Mouse (Mus musculus): ENCODE data around the gene 4930442H23Rik. TPM values are rescaled to one million over a fixed set of nuclear protein-coding genes. Genes with fewer than 3 reads are reported as not detected.
A peak's percentile ranks its signal among the peaks of the same experiment; 100 is the strongest.
"Not testable (repeated sequence)": the region's sequence is repeated elsewhere in the genome, so short reads cannot be mapped to it uniquely, and the experiment has no call there.

4930442H23Rik gene
- polyA plus RNA-seq, 1 experiment from 2014 or later: not detected

DNA sequence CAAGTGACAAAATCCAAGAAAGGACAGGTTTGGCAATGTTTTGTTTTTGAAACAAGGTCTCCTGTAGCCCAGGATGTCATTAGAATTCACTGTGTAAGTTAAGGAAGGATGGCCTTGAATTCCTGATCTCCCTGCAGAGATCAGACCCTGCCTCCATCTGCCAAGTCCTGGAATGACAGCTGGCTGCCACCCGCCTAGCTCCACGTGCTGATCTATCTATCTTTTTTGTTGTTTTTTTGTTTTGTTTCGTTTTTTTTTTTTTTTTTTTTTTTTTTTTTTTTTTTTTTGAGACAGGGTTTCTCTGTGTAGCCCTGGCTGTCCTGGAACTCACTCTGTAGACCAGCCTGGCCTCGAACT is 8.3 kb downstream of the 4930442H23Rik start:
- peak overlapping the region; percentile 93 for H3K27ac ChIP-seq (ENCODE audit: low read depth, low read length)
- H3K4me2 ChIP-seq (ENCODE audit: low read length): peak overlapping the region; percentile 67
- not testable (repeated sequence) for H3K27me3 ChIP-seq (replicated peaks; ENCODE audit: control insufficient read depth, insufficient read depth, low read length); H3K9me3 ChIP-seq (ENCODE audit: control insufficient read depth, low read length); ATAC-seq
- H3K36me3 ChIP-seq (ENCODE audit: control insufficient read depth, insufficient read depth, low read length): peaks cover 27% of the 10 kb centered on the region
- peak overlapping the region; percentile 38 for H3K4me3 ChIP-seq (ENCODE audit: low read length)
- WGBS: 10% methylated on average over 4 of the region's 4 CpGs
- H3K9ac ChIP-seq (ENCODE audit: low read depth, low read length): peak overlapping the region; percentile 72
- peaks cover 45% of the 10 kb centered on the region for H3K4me1 ChIP-seq (ENCODE audit: control insufficient read depth, insufficient read depth, low read depth, low read length)

DNA sequence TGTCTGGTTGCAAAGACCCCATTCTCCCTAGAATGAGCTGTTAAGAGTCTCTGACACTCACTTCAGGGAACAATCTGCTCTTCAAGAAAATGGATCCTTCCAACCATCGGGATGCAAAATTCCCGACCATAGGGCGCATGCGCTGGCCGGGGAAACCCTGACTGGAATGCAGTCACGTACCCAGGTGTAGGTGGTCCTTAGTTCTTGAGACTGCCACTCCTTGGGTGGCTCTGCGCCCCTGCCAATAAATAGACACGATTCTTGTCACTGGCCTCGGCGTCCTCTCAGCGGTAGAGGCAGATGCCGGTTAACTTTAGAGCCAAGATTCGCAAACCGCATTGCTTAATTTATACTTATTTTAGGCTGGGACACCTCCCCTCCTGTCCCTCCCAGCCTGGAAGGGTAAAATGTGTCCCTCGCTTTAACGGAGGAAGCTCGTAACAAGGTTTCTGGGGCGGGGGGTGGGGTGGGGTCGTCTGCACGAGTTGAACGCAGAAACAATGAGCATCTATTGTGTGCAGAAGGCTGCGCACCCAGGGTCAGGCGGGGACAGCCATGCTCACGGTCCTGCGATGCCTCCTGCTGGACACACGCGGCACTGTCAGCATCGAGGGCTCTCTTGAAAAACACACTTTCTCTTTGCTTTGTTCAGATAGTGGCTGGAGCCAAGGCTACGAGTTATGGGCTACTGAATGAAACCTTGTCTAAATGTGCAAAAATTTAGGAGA is 8.9 kb downstream of the 4930442H23Rik start:
- Histone ChIP-seq H3K27ac (ENCODE audit: low read depth, low read length) (peak overlapping the region; percentile 93), H3K9ac (ENCODE audit: low read depth, low read length) (peak overlapping the region; percentile 72), H3K4me2 (ENCODE audit: low read length) (peak overlapping the region; percentile 67), H3K4me1 (ENCODE audit: control insufficient read depth, insufficient read depth, low read depth, low read length) (peaks cover 45% of the 10 kb centered on the region), H3K9me3 (ENCODE audit: control insufficient read depth, low read length) (no peaks in the 10 kb centered on the region), H3K36me3 (ENCODE audit: control insufficient read depth, insufficient read depth, low read length) (peaks cover 22% of the 10 kb centered on the region), H3K4me3 (ENCODE audit: low read length) (peak overlapping the region; percentile 38), H3K27me3 (replicated peaks; ENCODE audit: control insufficient read depth, insufficient read depth, low read length) (no peaks in the 10 kb centered on the region)
- WGBS: 2% methylated on average over 29 of the region's 29 CpGs
- ATAC-seq: peak; percentile 70

DNA sequence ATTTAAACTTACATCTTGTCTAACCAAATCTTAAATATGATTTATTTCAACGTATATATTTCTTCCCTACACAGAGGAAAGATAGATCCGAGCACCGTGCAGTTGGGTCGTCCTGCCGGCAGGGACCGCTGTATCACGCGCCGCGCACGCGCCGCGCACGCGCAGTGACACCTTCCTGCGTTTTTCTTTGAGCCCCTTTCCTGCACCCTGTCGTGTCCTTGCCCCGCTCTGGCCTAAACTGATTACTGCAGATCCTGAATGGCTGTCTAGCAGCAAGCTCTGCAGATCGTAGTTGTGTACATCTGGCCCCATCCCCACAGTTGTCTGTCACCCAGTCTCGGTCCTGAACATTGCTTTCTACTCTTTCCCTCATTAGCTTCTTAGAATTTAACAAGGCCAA is 10.5 kb downstream of the 4930442H23Rik start:
- peak; percentile 12 for ATAC-seq
- Histone ChIP-seq H3K9me3 (ENCODE audit: control insufficient read depth, low read length) (no peaks in the 10 kb centered on the region), H3K9ac (ENCODE audit: low read depth, low read length) (peak overlapping the region; percentile 63), H3K4me2 (ENCODE audit: low read length) (peak overlapping the region; percentile 55), H3K27me3 (replicated peaks; ENCODE audit: control insufficient read depth, insufficient read depth, low read length) (no peaks in the 10 kb centered on the region), H3K4me1 (ENCODE audit: control insufficient read depth, insufficient read depth, low read depth, low read length) (peaks cover 42% of the 10 kb centered on the region), H3K27ac (ENCODE audit: low read depth, low read length) (peak overlapping the region; percentile 85), H3K36me3 (ENCODE audit: control insufficient read depth, insufficient read depth, low read length) (peaks cover 6% of the 10 kb centered on the region; the same call in 1 of the 2 replicates), H3K4me3 (ENCODE audit: low read length) (peak overlapping the region; percentile 14)
- 6% methylated on average over 21 of the region's 21 CpGs for WGBS

DNA sequence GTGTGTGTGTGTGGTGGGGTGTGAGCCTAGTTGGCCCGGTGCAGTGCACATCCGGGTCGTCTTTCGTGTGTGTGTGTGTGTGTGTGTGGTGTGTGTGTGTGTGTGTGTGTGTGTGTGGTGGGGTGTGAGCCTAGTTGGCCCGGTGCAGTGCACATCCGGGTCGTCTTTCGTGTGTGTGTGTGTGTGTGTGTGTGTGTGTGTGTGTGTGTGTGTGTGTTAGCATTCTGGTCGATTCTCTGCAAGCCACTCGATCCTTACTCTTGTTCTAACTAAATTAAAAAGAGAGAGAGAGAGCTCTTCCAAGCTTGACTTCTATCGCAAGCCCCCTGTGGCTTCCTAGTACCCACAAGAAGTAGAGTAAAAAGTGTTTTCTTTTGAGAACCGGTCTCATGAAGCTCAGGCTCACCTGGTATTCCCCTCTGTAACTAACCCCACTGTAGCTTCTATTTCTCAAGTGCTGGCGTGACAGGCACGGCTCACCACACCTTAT is 14.2 kb downstream of the 4930442H23Rik start:
- not testable (repeated sequence) for H3K27me3 ChIP-seq (replicated peaks; ENCODE audit: control insufficient read depth, insufficient read depth, low read length); H3K9me3 ChIP-seq (ENCODE audit: control insufficient read depth, low read length); ATAC-seq; H3K27ac ChIP-seq (ENCODE audit: low read depth, low read length); H3K9ac ChIP-seq (ENCODE audit: low read depth, low read length); H3K36me3 ChIP-seq (ENCODE audit: control insufficient read depth, insufficient read depth, low read length); H3K4me3 ChIP-seq (ENCODE audit: low read length)
- H3K4me1 ChIP-seq (ENCODE audit: control insufficient read depth, insufficient read depth, low read depth, low read length): peaks cover 34% of the 10 kb centered on the region
- H3K4me2 ChIP-seq (ENCODE audit: low read length): peak overlapping the region; percentile 0; the same call in 1 of the 2 replicates
- 39% methylated on average over 6 of the region's 14 CpGs for WGBS

DNA sequence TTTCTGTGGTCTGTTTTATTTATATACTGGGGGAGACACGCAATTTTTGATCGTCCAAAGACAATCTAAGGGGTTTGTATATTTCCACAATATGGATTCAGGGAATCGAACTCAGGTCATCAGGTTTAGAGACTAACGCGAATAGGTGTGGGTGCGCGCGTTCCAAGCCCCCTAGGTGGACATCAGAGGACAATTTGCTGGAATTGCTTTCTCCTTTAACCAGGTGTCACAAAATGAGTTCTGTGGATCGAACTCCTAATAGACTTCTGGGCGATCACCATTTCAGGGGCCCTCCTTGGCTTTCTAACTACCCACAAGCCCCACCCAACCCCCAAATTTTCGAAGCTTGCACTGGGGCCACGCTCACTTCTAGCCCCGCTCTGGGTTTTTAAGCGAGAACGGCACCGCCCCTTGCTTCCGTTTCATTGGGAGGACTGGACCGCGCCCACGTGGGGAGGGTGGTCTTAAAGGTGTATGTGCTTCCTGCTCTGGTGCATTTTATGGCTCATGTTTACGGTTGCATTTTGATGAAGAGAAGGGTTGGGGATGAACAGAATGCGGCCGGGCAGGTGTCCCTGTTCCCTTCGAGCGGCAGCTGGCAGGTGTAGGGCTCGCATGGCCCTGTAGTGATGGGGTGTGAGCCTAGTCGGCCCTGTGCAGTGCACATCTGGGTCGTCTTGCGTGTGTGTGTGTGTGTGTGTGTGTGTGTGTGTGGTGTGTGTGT is 15.0 kb downstream of the 4930442H23Rik start:
- H3K9me3 ChIP-seq (ENCODE audit: control insufficient read depth, low read length): no peaks in the 10 kb centered on the region
- H3K4me1 ChIP-seq (ENCODE audit: control insufficient read depth, insufficient read depth, low read depth, low read length): peaks cover 26% of the 10 kb centered on the region
- peak; percentile 44 for ATAC-seq
- peaks cover under 1% of the 10 kb centered on the region; the same call in 1 of the 2 replicates for H3K36me3 ChIP-seq (ENCODE audit: control insufficient read depth, insufficient read depth, low read length)
- H3K4me2 ChIP-seq (ENCODE audit: low read length): peak overlapping the region; percentile 94
- peak overlapping the region; percentile 40 for H3K4me3 ChIP-seq (ENCODE audit: low read length)
- peak overlapping the region; percentile 80 for H3K27ac ChIP-seq (ENCODE audit: low read depth, low read length)
- WGBS: 6% methylated on average over 29 of the region's 29 CpGs
- H3K27me3 ChIP-seq (replicated peaks; ENCODE audit: control insufficient read depth, insufficient read depth, low read length): no peaks in the 10 kb centered on the region
- peak overlapping the region; percentile 64 for H3K9ac ChIP-seq (ENCODE audit: low read depth, low read length)

DNA sequence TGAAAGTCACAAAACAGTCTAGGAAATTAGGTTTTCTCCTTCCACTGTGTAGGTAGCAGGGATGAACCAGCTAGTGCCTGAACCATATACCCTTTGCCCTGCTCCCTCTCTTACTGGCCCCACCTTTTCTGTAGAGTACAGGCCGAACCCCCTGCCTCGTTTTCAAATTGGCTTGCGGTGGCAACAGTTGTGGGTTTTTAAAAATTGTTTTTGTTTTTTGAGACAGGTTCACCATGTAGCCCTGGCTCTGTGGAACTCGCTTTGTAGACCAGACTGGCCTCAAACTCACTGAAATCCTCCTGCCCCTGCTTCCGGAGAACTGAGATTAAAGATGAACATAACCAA is 15.6 kb downstream of the 4930442H23Rik start:
- Histone ChIP-seq H3K9me3 (ENCODE audit: control insufficient read depth, low read length) (no peaks in the 10 kb centered on the region), H3K9ac (ENCODE audit: low read depth, low read length) (peak overlapping the region; percentile 64), H3K27ac (ENCODE audit: low read depth, low read length) (peak overlapping the region; percentile 80), H3K27me3 (replicated peaks; ENCODE audit: control insufficient read depth, insufficient read depth, low read length) (no peaks in the 10 kb centered on the region), H3K36me3 (ENCODE audit: control insufficient read depth, insufficient read depth, low read length) (peaks cover 5% of the 10 kb centered on the region; the same call in 1 of the 2 replicates), H3K4me3 (ENCODE audit: low read length) (peak overlapping the region; percentile 40), H3K4me2 (ENCODE audit: low read length) (peak overlapping the region; percentile 94), H3K4me1 (ENCODE audit: control insufficient read depth, insufficient read depth, low read depth, low read length) (peaks cover 21% of the 10 kb centered on the region)
- WGBS: 5% methylated on average over 5 of the region's 5 CpGs
- ATAC-seq: peak; percentile 49

DNA sequence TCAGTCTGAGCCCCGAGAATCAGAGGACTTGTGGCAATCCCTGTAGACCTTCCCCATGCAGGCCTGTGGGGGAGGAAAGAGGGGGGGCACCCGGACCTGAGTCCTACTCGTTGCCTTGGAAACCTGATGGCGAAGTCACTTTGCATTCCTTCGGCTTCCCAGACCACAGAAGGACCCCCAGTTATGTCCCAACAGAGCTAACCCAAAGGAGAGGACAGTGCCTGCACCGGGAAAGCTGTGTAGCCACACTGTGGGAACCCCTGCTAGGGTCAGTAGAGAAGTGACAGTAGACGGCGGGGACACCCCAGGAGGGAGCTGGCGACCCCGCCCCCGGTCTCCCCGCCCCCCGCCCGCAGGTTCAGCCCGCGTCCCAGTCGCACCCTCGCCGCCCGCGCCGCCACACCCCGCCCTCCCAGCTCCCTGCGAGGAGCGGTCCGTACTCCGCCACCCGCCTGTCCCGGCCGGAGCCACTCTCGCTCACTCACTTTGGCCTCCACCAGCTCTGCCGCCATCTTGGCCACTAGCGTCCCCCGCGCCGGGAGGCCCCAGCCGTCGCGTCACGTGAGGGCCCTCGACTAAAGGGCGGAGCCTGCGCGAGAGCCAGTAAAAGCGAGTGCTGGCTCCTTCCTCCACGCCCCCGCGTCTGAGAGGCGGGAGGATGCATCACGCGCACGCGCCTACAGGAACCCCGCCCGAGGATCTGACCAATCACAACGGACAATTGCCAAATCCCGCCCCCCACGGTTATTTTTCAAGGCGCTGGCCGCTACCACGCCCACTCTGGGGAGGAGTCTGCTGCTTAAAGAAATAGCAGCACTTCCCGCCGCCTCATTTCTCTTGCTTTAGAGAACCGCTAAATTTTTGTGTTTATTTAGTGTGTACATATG is 16.2 kb downstream of the 4930442H23Rik start, which contains the start of gene Pias4:
Gene Pias4, minus strand, starts transcription at position 724 of the 887 bp plus-strand sequence.
- Histone ChIP-seq H3K4me3 (ENCODE audit: low read length) (peak within 1 kb of the TSS; percentile 81), H3K4me1 (ENCODE audit: control insufficient read depth, insufficient read depth, low read depth, low read length) (peaks cover 18% of the 10 kb centered on the region), H3K4me2 (ENCODE audit: low read length) (peak within 1 kb of the TSS; percentile 94), H3K9ac (ENCODE audit: low read depth, low read length) (peak within 1 kb of the TSS; percentile 85), H3K36me3 (ENCODE audit: control insufficient read depth, insufficient read depth, low read length) (peaks cover 5% of the 10 kb centered on the region; the same call in 1 of the 2 replicates), H3K9me3 (ENCODE audit: control insufficient read depth, low read length) (no peaks in the 10 kb centered on the region), H3K27ac (ENCODE audit: low read depth, low read length) (peak within 1 kb of the TSS; percentile 80), H3K27me3 (replicated peaks; ENCODE audit: control insufficient read depth, insufficient read depth, low read length) (no peaks in the 10 kb centered on the region)
- peak; percentile 86 for ATAC-seq
- WGBS: 0% methylated on average over 59 of the region's 64 CpGs

DNA sequence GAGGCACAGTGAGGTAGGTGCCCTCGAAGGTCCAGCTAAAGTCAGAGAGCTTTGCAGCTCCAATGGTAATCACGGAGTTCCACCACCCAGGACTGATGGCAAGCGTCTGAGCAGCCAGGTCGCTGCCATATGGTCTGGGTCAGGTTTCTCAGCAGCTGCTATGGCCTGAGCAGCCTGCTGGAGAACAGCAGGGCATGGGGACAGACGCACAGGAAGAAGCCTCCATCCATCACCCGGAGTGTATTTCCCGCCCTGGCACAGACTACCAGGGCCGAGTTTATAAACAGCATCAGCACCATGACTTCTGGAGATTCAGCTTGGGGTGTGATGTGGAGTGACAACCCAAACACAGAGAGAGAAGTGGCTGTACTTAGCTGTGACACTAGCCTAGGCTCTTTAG is 18.5 kb downstream of the 4930442H23Rik start:
- Histone ChIP-seq H3K9me3 (ENCODE audit: control insufficient read depth, low read length) (no peaks in the 10 kb centered on the region), H3K27me3 (replicated peaks; ENCODE audit: control insufficient read depth, insufficient read depth, low read length) (no peaks in the 10 kb centered on the region), H3K4me2 (ENCODE audit: low read length) (no peak overlapping the region), H3K4me1 (ENCODE audit: control insufficient read depth, insufficient read depth, low read depth, low read length) (peaks cover 18% of the 10 kb centered on the region), H3K9ac (ENCODE audit: low read depth, low read length) (no peak overlapping the region), H3K27ac (ENCODE audit: low read depth, low read length) (no peak overlapping the region), H3K4me3 (ENCODE audit: low read length) (no peak overlapping the region), H3K36me3 (ENCODE audit: control insufficient read depth, insufficient read depth, low read length) (peaks cover 14% of the 10 kb centered on the region; the same call in 1 of the 2 replicates)
- no peak for ATAC-seq
- 77% methylated on average over 8 of the region's 8 CpGs for WGBS
